Mouse (Mus musculus) CH12F3 (cell line): ENCODE results near the gene Anxa1.

Experiments
- in situ Hi-C: fragments of 300-500 bp; cut with MboI; formaldehyde crosslinking; loops from 2 replicates; pipeline ENCODE4 v1.14.3; 2020; ENCODE audit warnings: low sequenced_read_pairs

Gene Anxa1

DNA sequence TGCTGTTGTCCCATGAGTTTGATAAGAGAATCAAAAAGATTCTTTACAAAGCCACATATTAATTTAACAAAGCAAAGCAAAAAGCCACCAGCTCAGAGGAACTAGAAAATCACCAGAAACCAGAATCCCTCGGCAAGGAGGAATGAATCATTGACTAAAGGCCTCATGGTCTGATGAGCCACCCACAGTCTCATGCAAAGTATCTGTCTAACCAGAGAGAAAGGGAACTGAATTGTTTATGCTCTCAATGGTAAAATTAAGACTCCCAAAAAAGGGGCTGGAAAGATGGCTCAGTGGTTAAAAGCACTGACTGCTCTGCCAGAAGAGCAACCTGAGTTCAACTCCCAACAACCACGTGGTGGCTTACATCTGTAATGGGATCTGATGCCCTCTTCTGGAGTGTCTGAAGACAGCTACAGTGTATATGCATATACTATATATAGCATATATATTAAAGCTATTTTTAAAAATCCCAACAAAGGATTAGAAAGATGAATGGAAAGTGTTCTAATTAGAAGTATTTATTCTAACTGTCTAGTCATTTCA lies 9.5 kb downstream of the Anxa1 start:
- in situ Hi-C loops = no loop called here

- in situ Hi-C loops = no loop called here
Measured at GRCm38 (mm10) chr19:20370175-20370574, 20.6 kb downstream of the Anxa1 start.

DNA sequence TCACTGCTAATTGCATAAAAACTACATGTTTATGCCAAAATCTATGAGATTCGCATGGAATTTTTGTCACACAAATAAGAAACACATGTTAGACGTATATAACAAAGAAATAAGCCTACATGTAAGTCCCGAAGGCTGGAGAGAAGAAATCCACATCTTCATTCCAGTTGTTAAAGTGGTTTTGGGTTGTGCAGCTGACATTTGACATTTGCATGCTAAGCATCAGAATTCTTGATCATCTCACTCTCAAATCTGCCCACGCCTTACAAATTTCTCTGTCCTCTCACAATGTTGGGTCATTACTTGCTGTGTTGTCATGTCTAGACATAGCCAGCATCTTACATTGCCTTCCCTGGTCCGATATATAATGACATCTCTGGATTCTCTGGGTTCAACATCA lies 24.2 kb downstream of the Anxa1 start:
- in situ Hi-C loops = loop anchor here (10.0 kb wide), 1 partner anchor 398 kb away; no protein-coding TSS in a partner anchor

- in situ Hi-C loops = loop anchor here (10.0 kb wide), 1 partner anchor 399 kb away; no protein-coding TSS in a partner anchor
Measured at GRCm38 (mm10) chr19:20366010-20366409, 24.7 kb downstream of the Anxa1 start.

- in situ Hi-C loops = loop anchor here (10.0 kb wide), 1 partner anchor 399 kb away; no protein-coding TSS in a partner anchor
Measured at GRCm38 (mm10) chr19:20365364-20365763, 25.4 kb downstream of the Anxa1 start.

DNA sequence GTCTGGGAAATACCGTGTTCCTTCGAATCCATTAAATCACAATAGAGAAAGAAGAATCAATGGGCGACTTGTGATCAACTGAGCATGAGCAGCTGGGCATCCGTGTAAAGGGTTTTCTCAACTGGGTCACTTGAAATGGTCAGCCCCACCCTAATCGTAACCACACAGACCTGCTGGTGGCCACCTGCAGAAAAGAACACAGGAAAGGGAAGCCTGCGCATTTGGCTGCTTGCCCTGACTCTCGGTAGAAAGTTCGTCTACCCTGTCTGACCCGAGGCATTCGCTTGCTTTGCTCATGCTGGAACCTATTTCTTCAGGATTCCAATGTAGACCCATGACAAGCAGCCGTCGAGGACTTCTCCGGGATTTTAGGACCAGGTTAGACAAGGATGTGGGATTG lies 25.8 kb downstream of the Anxa1 start:
- in situ Hi-C loops = loop anchor here (10.0 kb wide), 1 partner anchor 400 kb away; no protein-coding TSS in a partner anchor

- in situ Hi-C loops = loop anchor here (10.0 kb wide), 1 partner anchor 402 kb away; no protein-coding TSS in a partner anchor
Measured at GRCm38 (mm10) chr19:20363221-20363620, 27.5 kb downstream of the Anxa1 start.

DNA sequence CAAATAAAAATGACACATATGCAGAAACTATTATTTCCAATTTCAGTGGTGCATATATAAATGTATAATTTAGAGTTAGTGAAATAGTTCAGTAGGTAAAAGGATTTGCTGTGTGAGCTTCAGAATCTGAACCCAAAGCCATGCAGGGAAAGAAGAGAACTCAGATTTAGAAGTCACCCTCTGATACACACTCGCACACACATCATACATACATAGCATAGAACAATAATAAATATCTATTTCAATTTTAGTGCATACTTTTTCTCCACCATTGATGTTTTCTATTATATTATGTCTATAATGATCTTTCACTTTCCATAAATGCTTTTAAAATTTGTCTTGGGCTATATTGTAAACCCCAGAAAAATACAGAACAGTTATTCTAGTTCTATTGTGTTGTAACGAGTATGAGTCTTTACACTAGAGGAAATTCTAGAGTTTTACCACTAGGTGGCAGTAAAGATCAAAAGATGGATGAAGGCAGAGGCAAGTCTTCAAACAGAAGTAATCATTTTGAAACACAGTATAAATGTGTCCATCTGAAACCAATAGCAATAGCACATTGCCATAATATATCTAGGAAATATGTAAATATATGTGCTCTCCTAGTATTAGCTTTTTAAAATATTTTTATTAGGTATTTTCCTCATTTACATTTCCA lies 28.7 kb downstream of the Anxa1 start:
- in situ Hi-C loops = loop anchor here (10.0 kb wide), 1 partner anchor 403 kb away; no protein-coding TSS in a partner anchor

GRCm38 (mm10) chr19:20358679-20359078 lies 32.1 kb downstream of the Anxa1 start:
- in situ Hi-C loops = no loop called here

GRCm38 (mm10) chr19:20345317-20345917 lies 45.3 kb downstream of the Anxa1 start:
- in situ Hi-C loops = loop anchor here (10.0 kb wide), 1 partner anchor 1371 kb away; no protein-coding TSS in a partner anchor

GRCm38 (mm10) chr19:20344511-20345316 lies 46.0 kb downstream of the Anxa1 start:
- in situ Hi-C loops = loop anchor here (10.0 kb wide), 1 partner anchor 1370 kb away; no protein-coding TSS in a partner anchor

DNA sequence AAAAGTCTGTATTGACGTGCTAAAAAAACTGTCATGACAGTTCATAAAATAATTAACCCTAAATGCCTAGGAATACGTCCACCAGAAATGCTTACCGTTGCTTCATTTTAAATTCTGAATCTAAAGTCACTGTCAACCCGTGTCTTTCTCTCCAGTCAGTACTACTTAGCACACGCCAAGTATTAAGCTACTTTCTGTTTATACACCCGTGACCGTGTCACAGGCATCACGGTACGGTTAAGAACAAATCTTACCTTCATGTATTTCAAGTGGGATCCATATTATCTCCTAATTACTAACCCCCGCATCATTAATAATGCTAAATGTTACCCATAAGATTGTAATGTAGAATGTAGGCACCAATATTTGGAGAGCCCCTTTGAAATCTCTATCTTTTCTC lies 46.7 kb downstream of the Anxa1 start:
- in situ Hi-C loops = loop anchor here (10.0 kb wide), 1 partner anchor 1369 kb away; no protein-coding TSS in a partner anchor
